Mouse (Mus musculus): Measurements from ENCODE around the gene Tbc1d13. TPM values are rescaled to one million over a fixed set of nuclear protein-coding genes. Genes with fewer than 3 reads are reported as not detected.
"Not testable (repeated sequence)": the region's sequence is repeated elsewhere in the genome, so short reads cannot be mapped to it uniquely, and the experiment has no call there.

Tbc1d13 gene
- polyA plus RNA-seq, 1 experiment, result 27.3 TPM

DNA sequence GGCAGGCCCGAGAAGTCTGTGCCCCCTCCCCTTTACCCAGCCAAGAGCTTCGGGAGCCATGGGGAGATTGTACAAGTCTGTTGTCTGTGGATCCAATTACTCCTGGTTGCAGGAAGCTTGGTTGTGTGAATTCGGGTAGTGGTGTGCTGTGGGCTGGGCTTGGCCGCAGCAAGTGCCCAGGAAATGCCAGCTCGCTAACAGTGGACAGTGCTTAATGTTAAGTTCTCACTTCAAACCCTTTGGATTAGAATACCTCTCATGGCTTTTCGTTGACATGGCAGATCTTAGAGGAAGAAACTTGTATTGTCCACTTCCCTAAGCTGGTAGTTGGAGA, 799 bp downstream of the Tbc1d13 start:
- H3K4me1 ChIP-seq (ENCODE audit: control insufficient read depth, insufficient read depth, low read length), result no peaks in the 10 kb centered on the region; the same call in 1 of the 2 replicates
- peak overlapping the region; percentile 90 for H3K4me3 ChIP-seq (replicated peaks; ENCODE audit: control insufficient read depth, low read depth, low read length)
- 2% methylated on average over 6 of the region's 6 CpGs for WGBS
- peak overlapping the region; percentile 68; the same call in 1 of the 2 replicates for H3K27ac ChIP-seq (ENCODE audit: control insufficient read depth, insufficient read depth, low read depth, low read length, poor library complexity)
- TF ChIP-seq POLR2A (IDR thresholded peaks at IDR 0.05; ENCODE audit: borderline replicate concordance, control insufficient read depth, low read depth, low read length), result no peak
- no peak for TF ChIP-seq CTCF (IDR thresholded peaks at IDR 0.05; ENCODE audit: control insufficient read depth, insufficient read depth, low read length)

DNA sequence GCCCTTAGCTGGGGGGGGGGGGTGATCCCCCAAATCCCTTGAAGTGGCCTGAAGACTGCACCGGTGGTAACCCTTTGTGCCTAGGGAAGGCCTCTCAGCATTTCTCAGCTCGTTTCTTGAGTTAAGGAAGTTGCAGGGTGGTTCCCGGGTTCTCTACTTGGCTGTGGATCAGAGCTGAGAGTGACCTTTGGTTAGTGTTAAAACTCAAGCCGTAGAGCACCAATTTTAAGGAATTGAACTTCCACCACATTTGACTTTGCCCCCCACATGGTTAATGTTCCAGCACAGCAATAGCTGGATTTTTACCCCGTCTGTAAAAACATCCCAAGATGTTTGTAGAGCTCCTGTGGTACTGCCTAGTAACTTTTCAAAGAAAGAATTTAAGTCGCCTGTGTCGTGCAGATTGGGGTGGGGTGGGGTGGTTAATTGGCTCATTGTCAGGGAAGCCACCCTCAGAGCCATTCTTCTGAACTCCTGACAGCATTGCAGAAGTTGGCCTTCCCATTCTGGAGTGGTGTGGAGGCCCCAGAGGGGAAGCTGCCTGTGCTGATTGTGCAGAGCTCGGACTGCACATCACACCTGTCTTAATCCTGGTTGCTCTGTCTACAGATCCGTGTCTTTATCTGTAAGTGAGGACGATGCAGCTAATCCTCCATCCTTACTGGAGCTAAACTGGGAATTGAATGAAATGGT, 1.5 kb downstream of the Tbc1d13 start:
- Histone ChIP-seq H3K27ac (ENCODE audit: control insufficient read depth, insufficient read depth, low read depth, low read length, poor library complexity) (peak overlapping the region; percentile 63), H3K4me1 (ENCODE audit: control insufficient read depth, insufficient read depth, low read length) (no peaks in the 10 kb centered on the region; the same call in 1 of the 2 replicates), H3K4me3 (replicated peaks; ENCODE audit: control insufficient read depth, low read depth, low read length) (peak overlapping the region; percentile 11)
- 20% methylated on average over 10 of the region's 10 CpGs for WGBS
- TF ChIP-seq CTCF (IDR thresholded peaks at IDR 0.05; ENCODE audit: control insufficient read depth, insufficient read depth, low read length), result no peak
- no peak for TF ChIP-seq POLR2A (IDR thresholded peaks at IDR 0.05; ENCODE audit: borderline replicate concordance, control insufficient read depth, low read depth, low read length)

DNA sequence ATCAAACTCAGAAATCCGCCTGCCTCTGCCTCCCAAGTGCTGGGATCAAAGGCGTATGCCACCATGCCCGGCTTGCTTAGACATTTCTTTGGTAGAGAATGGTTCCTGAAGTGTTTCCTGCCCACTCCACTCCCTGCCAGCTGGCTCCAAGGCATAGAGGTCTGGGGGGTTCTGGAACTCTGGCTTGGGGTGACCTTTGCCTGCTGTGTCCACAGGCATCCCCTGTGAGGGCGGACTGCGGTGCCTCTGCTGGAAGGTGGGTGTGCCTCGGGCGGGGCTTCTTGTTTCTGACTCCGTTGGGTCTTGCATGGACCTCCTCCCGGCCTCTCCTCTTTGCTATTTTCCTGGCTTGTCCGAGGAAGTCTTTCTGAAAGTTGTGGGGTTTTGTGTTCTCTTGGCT, 2.9 kb downstream of the Tbc1d13 start:
- WGBS, result 78% methylated on average over 10 of the region's 10 CpGs
- no peak overlapping the region for H3K4me3 ChIP-seq (replicated peaks; ENCODE audit: control insufficient read depth, low read depth, low read length)
- TF ChIP-seq CTCF (IDR thresholded peaks at IDR 0.05; ENCODE audit: control insufficient read depth, insufficient read depth, low read length) (no peak), POLR2A (IDR thresholded peaks at IDR 0.05; ENCODE audit: borderline replicate concordance, control insufficient read depth, low read depth, low read length) (no peak)
- no peaks in the 10 kb centered on the region; the same call in 1 of the 2 replicates for H3K4me1 ChIP-seq (ENCODE audit: control insufficient read depth, insufficient read depth, low read length)
- H3K27ac ChIP-seq (ENCODE audit: control insufficient read depth, insufficient read depth, low read depth, low read length, poor library complexity), result no peak overlapping the region

DNA sequence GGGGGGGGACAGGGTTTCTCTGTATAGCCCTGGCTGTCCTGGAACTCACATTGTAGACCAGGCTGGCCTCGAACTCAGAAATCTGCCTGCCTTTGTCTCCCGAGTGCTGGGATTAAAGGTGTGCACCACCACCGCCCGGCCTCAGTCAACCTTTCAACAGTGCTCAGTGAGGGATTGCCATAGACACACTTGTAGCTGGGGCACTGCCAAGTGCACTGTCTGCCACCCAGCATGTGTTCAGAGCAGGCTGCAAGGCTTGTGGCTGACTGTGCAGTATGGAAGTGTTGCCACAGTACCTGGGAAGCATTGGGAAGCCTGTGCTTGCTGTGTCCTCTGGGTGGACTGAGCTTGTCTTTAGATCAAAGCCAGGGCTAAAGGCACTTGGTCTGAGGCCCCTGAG, 6.5 kb downstream of the Tbc1d13 start:
- not testable (repeated sequence) for H3K4me3 ChIP-seq (replicated peaks; ENCODE audit: control insufficient read depth, low read depth, low read length); H3K27ac ChIP-seq (ENCODE audit: control insufficient read depth, insufficient read depth, low read depth, low read length, poor library complexity); H3K4me1 ChIP-seq (ENCODE audit: control insufficient read depth, insufficient read depth, low read length)
- WGBS, result 91% methylated on average over 4 of the region's 4 CpGs

DNA sequence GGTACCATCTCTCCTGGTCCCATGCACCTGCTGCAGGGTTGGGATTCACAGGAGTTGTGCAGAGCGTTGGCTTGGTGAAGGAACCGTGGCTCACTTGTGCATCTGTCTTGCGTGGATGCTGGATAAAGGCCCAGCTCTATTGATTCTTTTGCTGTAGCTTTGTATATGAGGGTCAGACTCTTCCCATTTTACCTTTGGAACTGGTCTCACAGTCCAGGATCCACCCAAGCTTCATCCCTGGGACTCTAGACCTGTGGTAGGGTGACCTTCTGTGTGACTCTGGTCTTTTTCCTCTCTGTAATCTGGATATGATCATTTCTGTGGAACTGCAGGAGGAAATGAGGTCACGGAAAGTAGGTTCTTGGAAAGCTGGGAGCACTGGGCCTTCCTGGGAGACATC, 10.9 kb downstream of the Tbc1d13 start:
- Histone ChIP-seq H3K27ac (ENCODE audit: control insufficient read depth, insufficient read depth, low read depth, low read length, poor library complexity) (no peak overlapping the region), H3K4me3 (replicated peaks; ENCODE audit: control insufficient read depth, low read depth, low read length) (no peak overlapping the region), H3K4me1 (ENCODE audit: control insufficient read depth, insufficient read depth, low read length) (no peaks in the 10 kb centered on the region)
- TF ChIP-seq CTCF (IDR thresholded peaks at IDR 0.05; ENCODE audit: control insufficient read depth, insufficient read depth, low read length) (no peak), POLR2A (IDR thresholded peaks at IDR 0.05; ENCODE audit: borderline replicate concordance, control insufficient read depth, low read depth, low read length) (no peak)
- WGBS, result 96% methylated on average over 4 of the region's 4 CpGs

DNA sequence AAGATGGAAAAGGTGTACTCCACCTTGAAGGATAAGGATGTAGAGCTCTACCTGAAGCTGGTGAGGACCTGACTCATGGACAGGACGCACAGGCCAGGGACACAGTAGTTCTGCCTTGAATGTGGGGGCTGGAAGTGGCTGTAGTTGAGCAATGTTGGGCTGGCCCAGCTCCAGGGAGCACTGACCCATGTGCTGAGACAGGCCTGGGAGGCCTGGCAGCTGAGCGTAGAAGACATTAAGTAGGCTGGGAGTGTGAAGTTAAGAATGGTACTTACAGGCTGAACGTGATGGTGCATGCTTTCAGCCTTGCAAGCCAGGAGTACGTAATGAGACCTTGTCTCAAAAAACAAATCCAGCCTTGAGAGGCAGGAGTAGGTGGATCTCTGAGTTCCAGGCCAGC, 13.9 kb downstream of the Tbc1d13 start:
- no peak overlapping the region for H3K4me3 ChIP-seq (replicated peaks; ENCODE audit: control insufficient read depth, low read depth, low read length)
- WGBS, result 82% methylated on average over 4 of the region's 4 CpGs
- TF ChIP-seq CTCF (IDR thresholded peaks at IDR 0.05; ENCODE audit: control insufficient read depth, insufficient read depth, low read length) (no peak), POLR2A (IDR thresholded peaks at IDR 0.05; ENCODE audit: borderline replicate concordance, control insufficient read depth, low read depth, low read length) (no peak)
- no peaks in the 10 kb centered on the region for H3K4me1 ChIP-seq (ENCODE audit: control insufficient read depth, insufficient read depth, low read length)
- no peak overlapping the region for H3K27ac ChIP-seq (ENCODE audit: control insufficient read depth, insufficient read depth, low read depth, low read length, poor library complexity)

DNA sequence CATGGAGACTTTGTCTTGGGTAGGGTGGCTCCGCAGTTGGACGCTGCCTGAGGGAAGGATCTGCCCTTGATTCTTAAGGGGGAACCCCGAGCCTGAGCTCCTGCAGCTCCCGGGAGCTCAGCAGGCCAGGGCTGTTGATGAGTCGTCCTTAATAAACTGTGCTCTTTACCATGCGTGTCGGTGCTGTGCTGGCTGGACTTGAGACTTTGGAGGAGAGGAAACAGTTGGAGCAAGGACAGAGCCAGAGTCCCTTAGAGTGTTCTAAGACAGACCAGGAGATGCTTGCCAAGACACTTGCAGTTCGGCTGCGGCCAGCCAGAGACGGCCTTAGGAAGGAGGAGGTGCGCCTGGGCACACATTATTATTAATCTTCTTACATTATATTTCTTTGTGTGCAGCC, 18.3 kb downstream of the Tbc1d13 start:
- no peak for TF ChIP-seq POLR2A (IDR thresholded peaks at IDR 0.05; ENCODE audit: borderline replicate concordance, control insufficient read depth, low read depth, low read length)
- TF ChIP-seq CTCF (IDR thresholded peaks at IDR 0.05; ENCODE audit: control insufficient read depth, insufficient read depth, low read length), result no peak
- H3K4me3 ChIP-seq (replicated peaks; ENCODE audit: control insufficient read depth, low read depth, low read length), result no peak overlapping the region
- H3K4me1 ChIP-seq (ENCODE audit: control insufficient read depth, insufficient read depth, low read length), result no peaks in the 10 kb centered on the region
- 84% methylated on average over 11 of the region's 11 CpGs for WGBS
- no peak overlapping the region for H3K27ac ChIP-seq (ENCODE audit: control insufficient read depth, insufficient read depth, low read depth, low read length, poor library complexity)

DNA sequence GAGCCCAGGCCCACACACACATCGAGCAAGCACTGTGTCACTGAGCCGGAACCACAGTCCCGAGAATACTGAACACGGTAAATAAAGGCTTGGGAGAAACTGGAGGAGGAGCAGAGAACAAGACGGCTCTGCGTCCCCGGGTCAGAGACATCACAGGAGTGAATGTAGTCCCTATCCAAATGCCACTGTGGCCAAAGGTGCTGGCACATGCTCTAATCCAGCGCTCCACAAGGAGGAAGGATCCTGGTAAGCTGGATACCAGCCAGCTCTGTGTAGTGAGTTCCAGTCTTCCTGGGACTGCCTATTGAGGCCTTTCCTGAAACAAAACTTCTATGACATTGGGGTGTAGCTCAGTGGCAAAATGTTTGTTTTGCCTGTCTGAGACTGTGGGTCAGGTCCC, 19.1 kb downstream of the Tbc1d13 start:
- Histone ChIP-seq H3K27ac (ENCODE audit: control insufficient read depth, insufficient read depth, low read depth, low read length, poor library complexity) (no peak overlapping the region), H3K4me3 (replicated peaks; ENCODE audit: control insufficient read depth, low read depth, low read length) (no peak overlapping the region), H3K4me1 (ENCODE audit: control insufficient read depth, insufficient read depth, low read length) (no peaks in the 10 kb centered on the region)
- TF ChIP-seq POLR2A (IDR thresholded peaks at IDR 0.05; ENCODE audit: borderline replicate concordance, control insufficient read depth, low read depth, low read length), result no peak
- TF ChIP-seq CTCF (IDR thresholded peaks at IDR 0.05; ENCODE audit: control insufficient read depth, insufficient read depth, low read length), result no peak
- 82% methylated on average over 8 of the region's 8 CpGs for WGBS

DNA sequence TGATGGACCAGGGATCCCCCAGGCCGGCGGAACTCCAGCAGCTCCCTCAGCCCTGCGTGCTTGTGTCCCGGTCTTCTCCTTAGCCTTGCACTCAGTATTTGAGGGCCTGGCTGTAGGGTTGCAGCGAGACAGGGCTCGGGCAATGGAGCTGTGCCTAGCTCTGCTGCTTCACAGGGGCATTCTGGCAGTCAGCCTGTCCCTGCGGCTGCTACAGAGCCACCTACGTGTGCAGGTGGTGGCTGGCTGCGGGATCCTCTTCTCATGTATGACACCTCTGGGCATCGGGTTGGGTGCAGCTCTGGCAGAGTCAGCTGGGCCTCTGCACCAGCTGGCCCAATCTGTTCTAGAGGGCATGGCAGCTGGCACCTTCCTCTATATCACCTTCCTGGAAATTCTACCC, 26.3 kb downstream of the Tbc1d13 start:
- not testable (repeated sequence) for H3K27ac ChIP-seq (ENCODE audit: control insufficient read depth, insufficient read depth, low read depth, low read length, poor library complexity); H3K4me1 ChIP-seq (ENCODE audit: control insufficient read depth, insufficient read depth, low read length); H3K4me3 ChIP-seq (replicated peaks; ENCODE audit: control insufficient read depth, low read depth, low read length)
- 86% methylated on average over 8 of the region's 10 CpGs for WGBS
